Mouse (Mus musculus) fat pad, adult 2 months (tissue): ENCODE measurements around the gene Higd1b.

Experiments used
- DNase-seq: peaks from one replicate; pipeline ENCODE4 v3.0.0-alpha.2; 2011; ENCODE audit warnings: low read depth, low spot score; ENCODE audit errors: extremely low read depth

The Higd1b gene

DNA sequence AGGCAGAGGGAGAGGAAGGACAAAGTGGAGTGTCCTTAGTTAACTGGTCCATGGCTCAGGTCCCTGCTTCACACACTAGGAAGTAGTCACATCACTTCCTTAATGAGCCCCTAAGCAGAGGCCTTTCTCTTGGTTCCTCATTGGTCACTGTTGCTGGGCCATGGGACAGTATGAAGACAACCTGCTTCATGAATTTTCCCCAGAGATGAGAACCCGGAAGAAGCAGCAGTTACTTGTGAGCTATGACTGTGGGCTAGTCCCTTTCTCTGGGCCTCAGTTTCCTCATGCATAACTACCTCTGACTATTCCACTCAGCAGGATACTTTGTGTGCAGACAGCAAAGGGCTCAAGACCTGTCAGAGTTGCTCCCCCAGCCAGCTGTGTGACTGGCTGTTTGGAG lies 1.7 kb downstream of the Higd1b start:
- DNase-seq, result no peak

DNA sequence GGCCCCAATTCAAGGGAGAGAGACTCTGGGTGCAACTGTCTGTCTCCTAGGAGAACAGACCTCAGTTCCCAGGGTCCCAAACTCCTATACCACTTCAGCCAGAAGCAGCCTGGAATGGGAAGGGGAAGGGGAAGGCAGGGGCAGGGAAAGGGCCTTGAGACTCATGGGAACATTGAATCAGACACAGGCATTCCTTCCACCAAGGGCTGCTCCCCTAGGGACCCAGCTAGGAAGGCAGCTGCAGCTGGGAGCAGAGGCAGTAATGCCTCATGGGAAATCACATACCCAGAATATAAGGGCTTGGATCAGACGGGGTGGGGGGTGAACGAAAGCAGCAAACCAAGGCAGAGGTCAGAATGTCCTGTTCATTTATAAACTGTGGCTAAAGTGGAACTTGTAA lies 2.5 kb downstream of the Higd1b start:
- DNase-seq, result no peak

DNA sequence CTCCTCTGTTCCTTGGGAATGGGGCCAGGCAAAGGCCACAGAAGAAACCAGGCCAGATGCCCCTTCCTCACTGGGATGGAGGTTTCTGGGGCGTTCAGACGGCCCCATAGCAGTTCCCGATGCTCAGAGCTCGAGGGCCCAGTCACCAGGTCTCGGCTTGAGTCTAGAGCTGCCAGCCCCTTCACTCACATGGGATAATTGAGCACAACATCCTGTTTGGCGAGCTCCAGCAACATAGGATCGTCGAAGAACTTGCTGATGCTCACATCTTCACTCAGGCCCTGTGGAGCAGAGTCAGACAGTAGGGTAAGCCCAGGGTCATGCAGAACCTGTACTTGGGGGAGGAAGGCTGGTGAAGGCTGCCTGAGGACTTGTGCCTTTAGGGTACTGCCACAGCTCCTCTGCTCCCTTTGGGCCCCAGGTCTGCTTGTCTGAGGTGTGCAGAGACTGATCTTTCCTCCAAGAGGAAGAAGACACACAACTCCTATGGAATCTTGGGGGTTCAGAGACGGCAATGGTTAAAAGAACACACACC lies 3.0 kb downstream of the Higd1b start:
- DNase-seq, result no peak

- no peak for DNase-seq
Observed at GRCm38 (mm10) chr11:102845926-102846325, 10.3 kb downstream of the Higd1b start.

DNA sequence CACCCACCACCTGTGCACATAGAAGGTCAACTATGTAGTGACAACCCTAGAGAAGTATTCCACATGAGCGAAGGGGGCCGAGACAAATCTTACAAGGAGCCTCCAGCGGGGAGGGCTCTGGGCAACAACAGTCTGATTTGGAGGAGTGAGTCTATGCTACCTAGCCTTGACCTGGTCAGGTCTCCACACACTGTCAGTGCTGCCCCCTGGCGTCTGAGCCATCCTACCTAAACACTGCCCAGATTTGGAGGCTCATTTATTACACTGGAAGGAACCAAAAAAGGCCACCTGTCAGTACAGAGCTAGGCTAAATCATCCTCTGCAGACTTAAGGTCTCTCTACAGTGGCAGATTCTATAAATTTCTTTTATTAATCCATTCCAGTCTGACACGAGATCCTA lies 16.2 kb downstream of the Higd1b start:
- no peak for DNase-seq

DNA sequence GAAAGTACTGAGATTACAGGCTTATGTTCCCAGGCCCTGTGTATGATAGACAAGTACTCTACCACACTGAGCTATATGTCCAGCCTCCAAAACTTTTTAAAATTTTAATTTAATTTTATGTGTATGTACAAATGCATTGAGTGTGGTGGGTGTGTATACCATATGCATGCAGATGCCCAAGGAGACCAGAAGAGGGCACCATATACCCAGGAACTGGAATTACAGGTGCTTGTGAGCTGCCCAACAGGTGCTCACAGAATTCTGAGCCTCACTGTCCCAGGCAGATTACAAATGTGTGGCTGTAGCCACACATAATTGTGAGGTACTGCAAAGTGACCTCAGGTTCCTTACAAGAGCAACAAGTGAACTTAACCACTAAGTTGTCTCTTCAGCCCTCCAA lies 18.1 kb downstream of the Higd1b start:
- DNase-seq, result no peak

GRCm38 (mm10) chr11:102855941-102856340 lies 20.3 kb downstream of the Higd1b start:
- no peak for DNase-seq

DNA sequence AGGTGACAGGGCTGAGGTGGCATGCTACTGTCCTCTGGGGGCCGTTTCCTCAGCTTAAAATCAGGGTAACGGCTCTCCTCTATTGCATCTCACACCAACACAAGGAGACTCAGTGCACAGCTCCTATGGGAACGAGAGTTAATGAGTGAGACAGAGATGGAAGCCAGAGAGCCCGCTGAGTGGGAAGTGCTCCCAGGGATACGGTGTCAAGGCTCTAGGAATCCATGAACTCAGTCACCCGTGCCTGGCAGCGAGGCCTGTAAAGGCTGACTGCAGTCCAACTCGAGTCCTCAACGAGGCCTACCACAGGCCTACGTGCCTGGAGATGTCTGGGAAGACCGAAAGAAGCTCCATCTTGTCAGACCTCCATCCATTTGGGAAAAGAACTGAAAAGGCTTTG lies 23.3 kb downstream of the Higd1b start:
- no peak for DNase-seq

DNA sequence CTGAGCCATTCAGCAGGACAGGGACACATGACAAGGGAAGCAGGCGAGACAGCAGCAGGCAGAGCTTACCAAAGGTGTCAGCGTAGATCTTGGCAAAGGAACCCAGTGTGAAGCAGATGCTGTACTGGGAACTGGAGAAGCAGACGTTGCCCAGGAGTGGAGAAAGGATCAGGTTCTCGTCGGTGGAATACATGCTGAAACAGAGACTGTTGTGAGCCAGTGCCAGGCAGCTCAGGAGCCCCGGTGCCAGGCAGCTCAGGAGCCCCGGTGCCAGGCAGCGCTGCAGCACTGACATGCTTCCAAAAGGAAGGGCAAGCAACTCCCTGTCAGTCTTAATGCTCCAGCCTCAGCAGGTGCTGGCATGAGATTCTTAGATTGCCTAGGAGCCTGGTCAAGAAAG lies 24.3 kb downstream of the Higd1b start:
- DNase-seq, result no peak

GRCm38 (mm10) chr11:102864272-102864671 lies 28.6 kb downstream of the Higd1b start:
- DNase-seq, result no peak

DNA sequence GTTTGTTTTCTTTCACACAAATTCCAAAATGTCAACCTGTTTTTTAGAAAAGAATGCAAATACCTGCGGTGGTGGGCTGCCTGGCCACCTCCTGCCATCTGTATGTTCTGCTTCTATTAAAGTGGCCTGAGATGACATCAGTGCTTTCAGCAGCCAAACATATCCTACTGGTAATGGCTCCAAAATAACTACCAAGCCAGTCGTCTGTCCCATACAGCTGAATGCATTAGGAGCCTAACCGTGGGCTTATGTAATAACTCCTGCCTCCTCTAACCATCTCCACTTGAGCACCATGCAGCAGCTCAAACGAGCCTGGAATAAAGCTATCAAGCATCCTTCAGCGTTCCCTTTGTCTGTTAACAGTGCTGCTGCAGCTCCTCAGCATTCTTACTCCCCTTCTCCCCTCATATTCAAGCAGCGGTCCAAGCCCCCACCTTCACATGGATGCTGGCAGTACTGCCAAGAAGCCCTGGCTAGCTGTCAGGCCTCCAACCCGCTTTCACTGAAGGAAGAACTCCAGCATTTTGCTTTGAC lies 39.2 kb downstream of the Higd1b start:
- no peak for DNase-seq

- DNase-seq, result no peak
Observed at GRCm38 (mm10) chr11:102879558-102879957, 43.9 kb downstream of the Higd1b start.

DNA sequence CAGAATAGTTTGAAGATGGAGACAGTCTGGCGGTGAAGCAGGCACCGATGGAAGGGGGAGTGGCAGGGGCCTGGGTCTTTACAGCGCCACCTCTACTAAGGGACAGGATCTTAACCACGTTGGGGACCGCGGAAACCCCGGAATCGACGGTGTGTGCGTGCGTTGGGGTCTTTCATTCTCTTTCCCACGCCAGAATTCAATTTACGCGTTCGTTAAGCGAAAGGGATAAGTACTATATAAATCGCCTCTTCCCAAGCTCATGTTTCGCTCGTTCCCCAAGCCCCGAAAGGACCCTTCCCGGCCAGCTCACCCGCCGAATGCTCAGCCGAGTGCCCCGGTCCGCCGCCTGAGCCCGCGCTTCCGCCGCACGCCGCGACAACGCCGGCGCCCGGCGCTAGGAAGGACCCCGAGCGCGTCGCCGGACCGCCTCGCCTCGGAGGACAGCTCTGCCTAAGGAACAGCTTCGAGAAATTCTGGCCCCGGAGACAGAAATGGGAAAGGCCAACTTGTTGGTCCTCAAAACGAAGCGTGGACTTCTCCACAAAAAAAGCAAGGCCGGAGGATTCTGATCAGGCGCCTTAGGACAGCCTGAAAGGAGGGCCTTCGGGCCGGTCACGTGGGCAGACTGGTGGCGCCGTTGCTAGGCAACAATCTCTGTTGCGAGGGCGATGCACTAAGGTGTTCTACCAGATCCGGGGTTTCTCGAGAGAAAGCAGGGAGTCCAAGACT lies 45.1 kb downstream of the Higd1b start, which contains the start of the genes Eftud2 and Ccdc103:
Eftud2 (minus strand) TSS at position 401 of the 729 bp plus-strand sequence.
Ccdc103 (plus strand) TSS at position 620 of the 729 bp plus-strand sequence.
- no peak for DNase-seq

DNA sequence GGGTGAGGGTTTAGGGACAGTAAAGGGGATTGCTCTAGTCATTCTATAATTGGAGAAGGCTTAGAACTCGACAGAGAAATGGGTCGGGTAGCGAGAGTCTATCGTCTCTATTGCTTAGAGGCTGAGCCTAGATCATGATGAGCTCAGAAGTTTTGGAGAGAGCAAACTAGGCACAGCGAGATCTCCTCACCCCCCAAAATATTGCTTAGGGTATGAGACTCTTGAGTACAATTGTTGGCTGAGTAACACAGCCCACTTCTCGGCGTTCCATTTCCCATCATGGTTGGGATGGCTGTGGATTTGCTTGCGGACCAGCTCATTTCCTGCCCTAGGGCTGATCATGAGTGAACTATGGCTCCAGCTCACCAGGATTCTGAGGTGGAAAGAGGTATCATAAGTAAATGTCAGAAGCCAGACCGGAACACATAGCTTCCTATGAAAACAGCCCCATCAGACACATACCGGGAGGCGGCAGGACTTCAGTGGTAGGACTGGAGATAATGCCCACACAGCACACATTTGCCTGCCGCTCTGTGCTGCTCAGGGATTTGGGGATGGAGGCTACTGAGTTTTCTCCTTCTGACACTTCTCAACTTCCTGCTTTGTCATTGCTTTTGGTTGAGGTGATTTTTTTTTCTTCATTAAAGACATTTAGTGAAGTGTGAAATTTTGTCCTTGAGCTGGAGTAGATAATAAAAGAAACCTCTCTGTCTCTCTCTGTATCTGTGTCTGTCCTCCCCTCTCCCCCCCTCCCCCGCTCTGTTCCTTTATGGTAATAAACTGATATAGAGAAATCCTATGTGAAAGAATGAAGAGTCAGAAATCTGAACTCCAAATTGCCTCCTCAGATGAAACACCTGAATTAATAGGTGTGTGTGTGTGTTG lies 45.9 kb downstream of the Higd1b start:
- no peak for DNase-seq

GRCm38 (mm10) chr11:102884616-102885219 lies 49.1 kb downstream of the Higd1b start, which contains the start of gene Fam187a:
Gene Fam187a, plus strand, starts transcription at chr11:102885169.
- DNase-seq, result no peak

GRCm38 (mm10) chr11:102887433-102887832 lies 51.8 kb downstream of the Higd1b start:
- no peak for DNase-seq
